Mouse (Mus musculus): ENCODE data around the gene Defb25.

- TF ChIP-seq CTCF (IDR thresholded peaks at IDR 0.05; ENCODE audit: borderline replicate concordance, insufficient read depth, low read length) (no peak), POLR2A (IDR thresholded peaks at IDR 0.05; ENCODE audit: low read depth, low read length) (no peak)
Measured at GRCm38 (mm10) chr2:152638865-152639264, 16.0 kb upstream of the Defb25 start.

Data from embryonic fibroblast, embryonic 13.5 days (primary cell).